Mouse (Mus musculus) adrenal gland, postnatal 36 days (tissue): ENCODE results near the gene Coq8a. TPM values are rescaled to one million over a fixed set of nuclear protein-coding genes. Genes with fewer than 3 reads are reported as not detected.

Experiments
- DNase-seq, 2 experiments: peaks; one replicate each; pipeline ENCODE4 v3.0.0; 2021; ENCODE audit warnings: mixed read lengths in 1 of 2
- total RNA-seq, 2 experiments: library from RNA; stranded (reverse); gene quantifications; 2 replicates each; pipeline ENCODE4 v1.2.3; 2021

The Coq8a gene
- total RNA-seq, 2 experiments from 2014 or later: 284 to 434 TPM

DNA sequence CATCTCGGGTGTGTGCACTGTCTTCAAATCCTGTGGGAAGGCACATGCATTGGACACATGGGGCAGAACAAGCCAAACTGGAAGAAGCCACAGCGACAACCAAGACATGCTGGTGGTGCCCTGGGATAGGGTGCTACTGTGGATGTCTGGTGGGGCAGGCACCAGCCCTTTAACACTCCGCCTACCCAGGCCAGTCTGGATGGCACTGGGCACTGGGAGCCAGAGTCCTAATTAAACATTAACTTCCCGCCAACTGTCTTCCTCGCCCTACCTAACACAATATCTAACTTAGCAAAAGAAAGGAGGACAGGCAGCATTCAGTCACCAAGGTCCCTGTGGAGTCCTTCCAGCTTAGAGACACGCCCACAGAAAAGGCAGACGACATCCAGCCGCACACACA is 23.8 kb downstream of the Coq8a start:
- DNase-seq: no peak

DNA sequence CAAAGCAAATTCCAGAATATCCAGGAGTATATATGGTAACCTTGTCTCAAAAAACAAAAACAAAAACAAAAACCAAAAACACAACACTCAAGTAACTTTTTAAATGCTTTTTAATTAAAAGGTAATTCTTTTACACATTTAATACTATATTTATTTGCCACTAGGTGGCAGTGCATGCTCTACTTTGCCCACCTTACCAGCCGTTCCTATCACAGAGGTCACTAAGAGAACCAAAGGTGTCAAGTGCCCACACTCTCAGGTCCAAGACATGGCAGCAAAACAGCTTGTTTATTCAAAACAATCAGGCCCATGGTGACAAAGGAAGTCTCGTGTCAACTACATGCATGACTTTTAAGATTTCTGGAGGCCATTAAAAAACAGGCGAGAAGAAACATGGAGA is 24.2 kb downstream of the Coq8a start:
- no peak for DNase-seq

DNA sequence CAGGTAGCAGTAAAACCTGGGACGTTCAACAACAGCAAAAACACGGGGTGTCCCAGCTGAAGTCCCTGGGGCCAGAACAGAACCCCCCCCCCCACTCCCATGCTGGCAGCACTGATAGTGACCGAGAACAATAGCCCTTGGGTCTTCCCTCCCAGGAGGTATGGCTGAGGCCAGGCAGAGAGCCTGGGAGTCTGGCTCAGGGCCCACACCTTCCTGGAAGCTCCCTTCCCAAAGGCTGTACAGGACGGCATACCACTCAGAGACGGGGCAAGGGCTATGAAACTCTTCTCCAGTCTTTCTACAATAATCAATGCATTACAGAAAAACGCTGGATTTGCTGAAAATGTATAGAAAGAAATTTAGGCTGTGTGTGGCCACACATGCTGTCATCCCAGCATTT is 24.7 kb downstream of the Coq8a start:
- DNase-seq: no peak

- no peak for DNase-seq
Observed at GRCm38 (mm10) chr1:180173017-180173416, 26.4 kb downstream of the Coq8a start.

DNA sequence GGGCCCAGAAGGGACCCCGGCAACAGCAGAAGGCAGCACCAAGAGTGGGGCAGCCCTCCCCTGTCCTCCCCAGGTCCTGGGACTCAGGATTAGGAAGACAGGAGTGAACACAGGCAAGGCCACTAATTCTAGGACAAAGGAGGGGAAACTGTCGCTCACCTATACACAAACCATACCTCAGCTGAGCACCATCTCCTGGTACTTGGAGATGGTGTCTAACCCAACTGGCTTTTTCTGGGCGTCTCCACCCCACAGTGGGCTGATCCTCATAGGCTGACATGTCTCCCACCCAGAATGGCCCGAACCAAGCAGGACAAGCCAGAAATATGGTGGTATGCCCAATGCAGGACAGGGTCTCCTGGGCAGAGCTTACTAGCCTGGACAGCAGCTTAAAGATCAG is 26.8 kb downstream of the Coq8a start:
- no peak for DNase-seq

GRCm38 (mm10) chr1:180171883-180172282 is 27.5 kb downstream of the Coq8a start:
- peak; percentile 56 to 61 for DNase-seq

DNA sequence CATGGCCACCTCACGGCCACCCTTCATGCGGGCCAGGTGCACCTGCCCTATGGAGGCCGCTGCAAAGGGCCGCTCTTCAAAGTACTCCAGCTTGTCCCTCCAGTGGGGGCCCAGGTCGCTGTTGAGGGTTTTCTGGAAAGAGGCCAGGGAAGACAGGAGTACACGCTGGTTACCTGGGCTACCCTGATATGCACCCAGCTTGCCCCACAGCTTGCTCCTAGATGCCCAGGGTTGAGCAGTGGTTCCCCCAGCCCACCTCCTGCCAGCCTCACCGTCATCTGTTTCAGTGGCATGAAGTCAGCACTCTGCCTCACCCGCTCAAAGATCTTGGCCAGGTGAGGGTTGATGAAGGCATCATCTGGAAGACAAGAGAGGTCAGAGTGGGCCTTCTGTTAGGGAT is 29.3 kb downstream of the Coq8a start:
- DNase-seq: no peak

DNA sequence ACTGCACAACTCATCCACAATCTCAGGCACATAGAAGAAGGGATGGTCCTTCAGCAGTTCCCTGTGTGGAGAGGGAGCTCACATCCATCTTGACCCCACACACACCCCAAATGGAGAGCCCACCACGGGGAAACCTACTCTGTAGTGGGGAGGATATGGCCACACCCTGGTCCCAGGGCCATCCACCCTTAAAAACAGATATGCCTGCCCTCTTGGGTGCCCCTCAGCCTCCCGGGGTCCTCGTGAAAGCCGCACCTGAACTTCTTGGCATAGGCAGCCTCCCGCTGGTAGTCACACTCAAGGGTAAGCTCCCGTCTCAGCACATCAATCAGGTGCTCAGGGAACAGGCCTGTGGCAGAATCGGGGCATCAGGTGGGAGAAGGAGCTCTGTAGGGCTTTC is 30.2 kb downstream of the Coq8a start:
- no peak for DNase-seq

GRCm38 (mm10) chr1:180168294-180168693 is 31.1 kb downstream of the Coq8a start:
- DNase-seq: no peak

- DNase-seq: no peak
Observed at GRCm38 (mm10) chr1:180166533-180166932, 32.9 kb downstream of the Coq8a start.

- no peak for DNase-seq
Observed at GRCm38 (mm10) chr1:180162986-180163385, 36.4 kb downstream of the Coq8a start.

GRCm38 (mm10) chr1:180161566-180162355 is 37.6 kb downstream of the Coq8a start:
- no peak for DNase-seq

- no peak for DNase-seq
Observed at GRCm38 (mm10) chr1:180161160-180161559, 38.2 kb downstream of the Coq8a start.

- DNase-seq: no peak
Observed at GRCm38 (mm10) chr1:180160545-180160944, 38.9 kb downstream of the Coq8a start.

GRCm38 (mm10) chr1:180158648-180159047 is 40.8 kb downstream of the Coq8a start:
- DNase-seq: no peak

GRCm38 (mm10) chr1:180151191-180151590 is 48.2 kb downstream of the Coq8a start:
- no peak for DNase-seq

GRCm38 (mm10) chr1:180148563-180148962 is 50.8 kb downstream of the Coq8a start:
- DNase-seq: no peak

DNA sequence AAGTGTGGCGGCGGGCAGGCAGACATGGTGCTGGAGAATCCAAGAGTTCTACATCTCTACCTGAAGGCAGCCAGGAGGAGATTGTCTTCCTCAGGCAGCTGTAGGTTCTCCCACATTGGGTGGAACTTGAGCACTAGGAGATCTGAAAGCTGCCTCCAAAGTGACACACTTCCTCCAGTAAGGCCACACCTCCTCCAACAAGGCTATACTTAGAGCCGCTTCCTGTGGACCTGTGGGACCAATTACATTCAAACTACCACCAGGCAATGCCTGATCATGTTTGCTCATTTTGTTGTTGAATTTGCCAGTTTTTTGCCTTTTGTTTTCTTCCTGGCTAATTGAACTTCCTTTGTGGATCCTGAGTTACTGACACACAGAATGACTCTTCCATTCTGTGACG is 51.4 kb downstream of the Coq8a start:
- DNase-seq: no peak

- DNase-seq: no peak
Observed at GRCm38 (mm10) chr1:180140970-180141369, 58.4 kb downstream of the Coq8a start.

- no peak for DNase-seq
Observed at GRCm38 (mm10) chr1:180139158-180139557, 60.2 kb downstream of the Coq8a start.

GRCm38 (mm10) chr1:180132187-180132586 is 67.2 kb downstream of the Coq8a start:
- no peak for DNase-seq

DNA sequence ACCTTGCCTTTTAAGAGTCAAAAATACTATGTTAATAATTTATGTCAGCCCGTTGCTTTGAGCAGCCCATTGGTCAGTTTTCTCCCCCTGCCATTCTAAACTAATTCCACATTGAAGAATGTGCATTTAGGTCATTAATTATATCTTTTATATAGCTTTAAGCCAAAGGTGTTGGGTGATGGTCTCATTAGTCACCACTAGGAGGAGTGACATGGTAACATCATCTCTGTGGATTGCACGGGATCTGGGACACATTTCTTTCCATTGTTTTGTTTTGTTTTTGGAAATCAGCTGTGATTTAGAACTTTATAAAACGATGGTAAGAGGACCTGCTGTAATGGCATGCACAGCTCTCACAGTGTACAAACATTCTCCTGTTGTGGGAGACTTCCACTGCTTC is 68.0 kb downstream of the Coq8a start:
- no peak for DNase-seq

GRCm38 (mm10) chr1:180128077-180128792 is 71.2 kb downstream of the Coq8a start:
- DNase-seq: no peak

GRCm38 (mm10) chr1:180118233-180118632 is 81.2 kb downstream of the Coq8a start:
- DNase-seq: no peak
